Mouse (Mus musculus) liver, adult 2 months (tissue): ENCODE results near the gene Mogs. TPM values are rescaled to one million over a fixed set of nuclear protein-coding genes. Genes with fewer than 3 reads are reported as not detected.
A peak's percentile ranks its signal among the peaks of the same experiment; 100 is the strongest.

Experiments used
- DNase-seq: peaks from one replicate; pipeline ENCODE4 v3.0.0-alpha.2; 2011; ENCODE audit warnings: low read depth, low spot score; ENCODE audit errors: extremely low read depth
- H3K27ac ChIP-seq: fragments of 200-500 bp; replicated peaks from 2 replicates; pipeline ENCODE4 v1.5.1; 2012; ENCODE audit warnings: low read depth, mild to moderate bottlenecking, control low read depth, inconsistent platforms, low read length; ENCODE audit not compliant: insufficient read depth
- H3K27me3 ChIP-seq: fragments of 200-500 bp; 2 replicates; pipeline ENCODE4 v1.6.1; 2012; ENCODE audit warnings: mild to moderate bottlenecking, moderate library complexity, low read length, inconsistent platforms; ENCODE audit not compliant: control insufficient read depth, insufficient read depth
- H3K36me3 ChIP-seq: fragments of 200-500 bp; 2 replicates; pipeline ENCODE4 v1.6.1; 2012; ENCODE audit warnings: low read length, inconsistent platforms; ENCODE audit not compliant: control insufficient read depth, insufficient read depth
- H3K4me1 ChIP-seq: fragments of 200-500 bp; 2 replicates; pipeline ENCODE4 v1.6.1; 2011; ENCODE audit warnings: low read length; ENCODE audit not compliant: control insufficient read depth, insufficient read depth
- H3K4me3 ChIP-seq: fragments of 200-500 bp; 2 replicates; pipeline ENCODE4 v1.5.1; 2011; ENCODE audit warnings: low read depth, mild to moderate bottlenecking, control low read depth, low read length, moderate library complexity; ENCODE audit not compliant: insufficient read depth
- H3K79me2 ChIP-seq: fragments of 200-500 bp; 2 replicates; pipeline ENCODE4 v1.6.1; 2012; ENCODE audit warnings: inconsistent platforms, mild to moderate bottlenecking, low read length, moderate library complexity; ENCODE audit not compliant: control insufficient read depth, insufficient read depth
- H3K9ac ChIP-seq: fragments of 200-500 bp; 2 replicates; pipeline ENCODE4 v1.6.1; 2012; ENCODE audit warnings: low read depth, mild to moderate bottlenecking, control low read depth, inconsistent platforms, low read length
- CTCF ChIP-seq: fragments of 200-500 bp; IDR thresholded peaks from 2 replicates; pipeline ENCODE4 v1.5.1; 2011; ENCODE audit warnings: low read depth, low read length, control low read depth
- POLR2A ChIP-seq: fragments of 200-500 bp; IDR thresholded peaks from 2 replicates; pipeline ENCODE4 v1.6.1; 2011; ENCODE audit warnings: low read length, control low read depth; ENCODE audit not compliant: insufficient read depth; ENCODE audit errors: extremely low read depth
- WGBS: fragments of 180-500 bp; shearing (Covaris S2); methylation state at CpG from one replicate; pipeline ENCODE4 v1.1.7; 2018; 5-methylcytosine and 5-hydroxymethylcytosine counted together
- polyA plus RNA-seq: library from polyadenylated mRNA; depleted of rRNA; stranded (reverse); fragments of >200 nt; gene quantifications from 2 replicates; pipeline ENCODE4 v1.2.3, GENCODE M21; 2012
- total RNA-seq: library from RNA; depleted of rRNA; stranded (reverse); fragments of >200 nt; gene quantifications from 2 replicates; pipeline ENCODE4 v1.2.3, GENCODE M21; 2014

Gene Mogs
- total and polyA plus RNA-seq, 2 experiments: 28.2 to 66.1 TPM

DNA sequence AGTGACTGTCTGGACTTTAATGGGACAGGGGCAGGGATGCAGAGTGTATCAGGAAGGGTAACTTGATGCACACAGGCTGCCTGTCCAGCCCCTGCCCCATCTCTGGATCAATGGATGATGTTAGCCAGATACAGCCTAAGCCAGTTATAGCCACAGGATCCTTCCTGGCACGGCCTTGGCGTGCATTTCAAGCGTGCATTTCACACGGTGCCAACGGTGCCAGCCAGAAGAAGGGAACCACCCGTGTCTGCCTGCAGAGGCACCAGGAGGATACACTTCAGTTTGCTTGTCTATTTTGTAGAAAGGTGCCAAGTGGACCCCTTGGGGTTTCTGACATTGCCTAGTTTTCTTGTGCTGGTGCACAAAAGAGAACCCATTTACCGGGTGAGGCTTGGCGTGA lies 24.7 kb downstream of the Mogs start:
- no peak for TF ChIP-seq POLR2A
- TF ChIP-seq CTCF: no peak
- Histone ChIP-seq H3K79me2 (peaks cover 2% of the 10 kb centered on the region; the same call in 1 of the 2 replicates), H3K4me3 (no peak overlapping the region), H3K4me1 (peaks cover 12% of the 10 kb centered on the region), H3K27me3 (no peaks in the 10 kb centered on the region), H3K36me3 (no peaks in the 10 kb centered on the region), H3K9ac (no peak overlapping the region), H3K27ac (no peak overlapping the region)
- WGBS: 96% methylated on average over 8 of the region's 8 CpGs
- DNase-seq: no peak

DNA sequence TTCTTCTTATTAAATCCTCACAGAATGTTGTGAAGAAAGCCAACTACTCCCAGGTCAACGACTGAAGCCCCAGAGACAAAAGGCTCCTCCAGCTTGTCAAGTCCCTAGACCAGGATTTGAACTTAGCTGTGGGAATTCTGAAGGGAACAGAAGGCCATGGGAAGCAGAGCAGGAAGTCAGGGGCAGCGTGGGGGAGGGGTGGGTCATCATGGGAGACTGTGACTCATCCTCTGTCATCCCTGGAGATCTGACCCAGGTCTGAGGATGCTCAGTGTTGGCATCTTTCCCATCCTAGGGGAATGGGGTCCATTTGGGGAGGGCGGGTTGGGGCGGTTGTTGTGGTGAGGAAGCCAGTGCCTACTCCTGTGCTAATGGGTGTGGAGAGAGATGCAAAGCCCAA lies 26.3 kb downstream of the Mogs start:
- H3K27ac ChIP-seq: no peak overlapping the region

DNA sequence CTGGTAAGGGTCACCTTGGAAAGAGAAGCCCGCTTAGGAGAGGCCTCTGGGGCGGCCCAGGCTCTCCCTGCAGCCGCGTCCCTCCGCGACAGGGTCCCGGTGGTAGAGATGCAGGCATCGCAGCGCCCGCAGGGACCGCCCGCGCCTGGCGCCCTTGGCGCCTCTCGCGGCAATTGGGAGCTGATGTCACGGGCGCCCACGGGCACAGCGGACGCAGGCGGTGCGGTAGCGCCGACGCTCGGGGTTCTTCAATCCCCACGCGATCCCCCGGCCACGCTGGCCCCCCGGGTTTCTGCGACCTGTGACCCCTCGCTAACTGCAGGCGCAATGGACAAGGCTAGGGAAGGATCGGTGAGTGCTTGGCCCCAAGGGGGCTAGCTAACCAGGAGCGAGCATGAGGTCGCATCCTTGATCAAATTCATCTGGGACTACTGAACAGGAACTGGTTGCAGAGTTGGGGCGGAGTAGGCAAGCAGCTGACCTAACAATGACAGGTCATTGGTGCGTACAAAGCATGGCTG lies 27.0 kb downstream of the Mogs start:
- TF ChIP-seq CTCF (no peak), POLR2A (no peak)
- 70% methylated on average over 41 of the region's 41 CpGs for WGBS
- DNase-seq: no peak
- peaks cover 7% of the 10 kb centered on the region for H3K4me1 ChIP-seq
- H3K4me3 ChIP-seq: no peak overlapping the region
- no peaks in the 10 kb centered on the region for H3K36me3 ChIP-seq
- no peak overlapping the region for H3K9ac ChIP-seq
- peaks cover 2% of the 10 kb centered on the region; the same call in 1 of the 2 replicates for H3K79me2 ChIP-seq
- H3K27ac ChIP-seq: no peak overlapping the region
- no peaks in the 10 kb centered on the region for H3K27me3 ChIP-seq

More for the DNA sequence above, 26.3 kb downstream of the Mogs start:
- WGBS: 73% methylated on average over 4 of the region's 4 CpGs
- Histone ChIP-seq H3K4me3 (no peak overlapping the region), H3K4me1 (peaks cover 7% of the 10 kb centered on the region), H3K36me3 (no peaks in the 10 kb centered on the region), H3K9ac (no peak overlapping the region), H3K27me3 (no peaks in the 10 kb centered on the region), H3K79me2 (peaks cover 2% of the 10 kb centered on the region; the same call in 1 of the 2 replicates)
- DNase-seq: no peak
- TF ChIP-seq POLR2A (no peak), CTCF (no peak)

DNA sequence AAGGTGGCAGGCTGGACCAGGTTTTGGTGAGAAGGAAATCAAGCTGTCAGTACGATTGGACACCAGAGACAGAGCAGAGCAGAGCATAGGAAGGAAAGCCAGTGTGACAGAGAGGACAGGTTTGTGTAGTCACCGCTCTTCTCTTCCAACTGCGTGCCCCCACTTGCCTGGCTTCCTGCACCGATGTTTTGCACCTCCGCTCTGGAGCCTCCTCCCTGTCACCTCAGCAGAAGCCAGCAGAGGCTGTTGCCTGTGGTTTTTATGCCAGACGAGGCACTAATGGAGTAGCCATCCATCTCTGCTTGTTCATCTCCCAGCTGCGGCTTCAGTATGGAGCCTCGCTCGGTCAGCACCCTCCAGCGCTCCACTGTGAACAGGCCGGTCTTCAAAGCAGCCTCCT lies 27.6 kb downstream of the Mogs start:
- WGBS: 91% methylated on average over 11 of the region's 11 CpGs
- TF ChIP-seq POLR2A (no peak), CTCF (no peak)

DNA sequence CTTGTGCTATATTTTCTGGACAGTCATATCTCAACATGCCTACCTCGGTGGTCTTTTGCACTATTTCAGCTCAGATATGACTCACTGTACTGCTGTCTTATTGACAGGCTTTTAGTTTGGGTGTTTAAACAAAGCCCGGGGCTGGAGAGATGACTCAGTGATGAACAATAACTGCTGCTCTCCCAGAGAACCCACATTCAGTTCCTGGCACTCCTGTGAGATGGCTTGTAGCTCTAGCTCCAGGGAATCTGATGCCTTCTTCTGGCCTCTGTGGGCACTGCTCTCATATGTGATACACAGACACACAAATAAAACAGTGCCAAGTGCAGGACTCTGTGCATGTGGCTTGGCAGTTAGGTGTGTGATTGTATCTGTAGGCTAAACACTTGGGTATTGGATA lies 29.9 kb downstream of the Mogs start:
- Histone ChIP-seq H3K4me3 (no peak overlapping the region), H3K36me3 (no peaks in the 10 kb centered on the region), H3K79me2 (no peaks in the 10 kb centered on the region), H3K27ac (no peak overlapping the region), H3K9ac (no peak overlapping the region), H3K4me1 (no peaks in the 10 kb centered on the region), H3K27me3 (no peaks in the 10 kb centered on the region)
- no peak for DNase-seq
- no peak for TF ChIP-seq CTCF
- TF ChIP-seq POLR2A: no peak
- 71% methylated on average over 2 of the region's 2 CpGs for WGBS

More for the DNA sequence above, 27.6 kb downstream of the Mogs start:
- H3K9ac ChIP-seq: no peak overlapping the region
- peaks cover 5% of the 10 kb centered on the region for H3K4me1 ChIP-seq
- H3K4me3 ChIP-seq: no peak overlapping the region
- H3K27ac ChIP-seq: no peak overlapping the region
- no peaks in the 10 kb centered on the region for H3K27me3 ChIP-seq
- DNase-seq: no peak
- no peaks in the 10 kb centered on the region for H3K36me3 ChIP-seq
- peaks cover 2% of the 10 kb centered on the region; the same call in 1 of the 2 replicates for H3K79me2 ChIP-seq

DNA sequence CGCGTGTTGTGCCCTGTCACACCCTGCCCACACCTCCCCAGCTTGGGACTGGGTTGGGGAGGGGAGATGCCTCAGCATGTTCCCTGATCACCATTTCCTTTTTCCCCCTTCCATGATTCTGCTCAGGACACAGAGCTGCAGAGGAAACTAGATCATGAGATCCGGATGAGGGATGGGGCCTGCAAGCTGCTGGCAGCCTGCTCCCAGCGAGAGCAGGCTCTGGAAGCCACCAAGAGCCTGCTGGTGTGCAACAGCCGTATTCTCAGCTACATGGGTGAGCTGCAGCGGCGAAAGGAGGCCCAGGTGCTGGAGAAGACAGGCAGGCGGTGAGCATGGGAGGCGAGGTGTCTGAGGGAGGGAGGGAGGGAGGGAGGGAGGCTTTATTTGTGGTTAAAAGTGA lies 30.5 kb downstream of the Mogs start:
- DNase-seq: no peak
- Histone ChIP-seq H3K27ac (no peak overlapping the region; the same call in 1 of the 2 replicates), H3K4me3 (peak overlapping the region; percentile 45; the same call in 1 of the 2 replicates), H3K79me2 (no peaks in the 10 kb centered on the region), H3K36me3 (no peaks in the 10 kb centered on the region), H3K4me1 (no peaks in the 10 kb centered on the region), H3K27me3 (no peaks in the 10 kb centered on the region), H3K9ac (peak overlapping the region; percentile 23; the same call in 1 of the 2 replicates)
- TF ChIP-seq CTCF (no peak), POLR2A (no peak)
- WGBS: 75% methylated on average over 9 of the region's 9 CpGs
